Mouse (Mus musculus): ENCODE results near the gene Soga1.

Gene Soga1

DNA sequence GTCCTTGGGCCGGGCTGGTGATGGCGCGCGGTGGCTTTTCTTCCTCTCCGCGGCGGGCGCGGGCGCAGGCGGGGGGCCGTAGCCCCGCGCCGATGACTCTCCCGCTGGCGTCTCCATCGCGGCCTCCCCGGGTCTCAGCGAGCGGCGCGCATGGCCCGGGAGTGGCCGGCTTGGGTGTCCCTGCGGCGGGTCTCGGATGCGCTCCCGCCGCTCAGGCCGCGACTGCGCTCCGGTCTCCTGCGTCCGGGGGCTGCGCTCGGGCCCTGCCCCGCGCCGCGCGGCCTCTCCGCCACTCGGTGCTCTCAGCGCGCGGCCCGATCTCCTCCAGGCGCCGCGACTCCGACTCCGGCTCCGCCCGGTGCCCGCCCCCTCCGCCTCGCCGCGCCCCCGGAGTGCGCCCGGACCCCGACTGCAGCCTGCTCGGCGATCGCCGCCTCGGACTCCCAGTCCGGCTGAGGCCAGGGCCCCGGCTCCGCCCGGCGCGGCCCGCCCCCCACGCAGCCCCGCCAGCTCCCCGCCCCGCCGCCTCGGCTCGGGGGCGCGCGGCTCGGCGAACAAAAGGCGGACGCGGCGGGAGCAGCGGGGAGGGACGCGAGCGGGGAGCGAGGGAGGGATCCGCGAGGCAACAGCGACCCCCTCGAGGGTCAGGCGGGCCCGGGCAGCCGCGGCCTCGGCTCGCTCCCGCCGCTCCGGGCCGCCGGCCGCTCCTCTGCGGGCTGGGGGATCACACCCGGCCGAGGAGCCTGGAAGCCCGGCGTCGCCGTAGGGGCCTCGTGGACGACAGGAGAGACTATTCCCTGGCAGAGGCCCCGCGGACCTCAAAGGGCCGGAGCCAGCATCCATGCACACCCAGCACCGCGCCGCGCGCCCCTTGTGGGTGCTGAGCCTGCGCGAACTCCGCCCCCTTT, at the start of gene Soga1:
Soga1 (minus strand) TSS at position 462 of the 908 bp plus-strand sequence.
- DNase-seq (ENCODE audit: low spot score) = peak; percentile 93

DNA sequence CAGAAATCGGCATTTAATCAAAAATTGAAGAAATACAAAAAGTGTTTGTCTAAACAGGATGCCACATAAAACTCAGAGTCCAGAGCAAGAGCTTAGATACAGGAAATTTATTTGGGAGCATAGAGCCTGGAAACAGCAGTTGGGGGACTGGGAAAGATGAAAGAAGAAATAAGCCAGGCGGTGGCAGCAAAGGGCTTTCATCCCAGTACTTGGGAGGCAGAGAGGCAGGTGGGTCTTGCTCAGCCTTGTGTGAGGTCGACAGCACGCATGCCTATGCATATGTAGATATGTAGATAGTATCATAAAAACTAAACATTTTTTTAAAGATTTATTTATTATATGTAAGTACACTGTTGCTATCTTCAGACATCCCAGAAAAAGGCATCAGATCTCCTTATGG, 49.0 kb upstream of the Soga1 start:
- no peak for DNase-seq (ENCODE audit: low spot score)

- DNase-seq (ENCODE audit: low spot score) = no peak
Measured at GRCm38 (mm10) chr2:157127370-157127769, 48.3 kb upstream of the Soga1 start.

- DNase-seq (ENCODE audit: low spot score) = no peak
Measured at GRCm38 (mm10) chr2:157125246-157125645, 46.2 kb upstream of the Soga1 start.

DNA sequence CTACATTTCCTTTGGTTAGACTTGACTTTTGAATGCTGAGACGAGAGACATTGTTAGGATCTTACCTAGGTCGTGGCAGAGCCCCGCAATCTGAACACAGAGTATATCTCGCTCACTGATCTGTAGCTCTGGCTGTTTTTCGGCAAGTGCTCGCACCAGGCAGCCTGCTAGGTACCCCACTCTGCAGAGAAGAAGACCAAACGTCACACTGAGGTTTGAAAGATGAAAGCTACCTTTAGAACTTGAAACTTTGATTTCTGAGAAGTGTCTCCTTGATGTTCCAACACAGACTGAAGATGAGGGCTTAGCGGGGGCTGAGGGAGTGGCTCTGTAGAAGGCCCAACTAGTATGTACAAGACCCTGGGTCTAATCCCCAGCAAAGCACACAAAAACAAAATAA, 42.7 kb upstream of the Soga1 start:
- DNase-seq (ENCODE audit: low spot score) = no peak

DNA sequence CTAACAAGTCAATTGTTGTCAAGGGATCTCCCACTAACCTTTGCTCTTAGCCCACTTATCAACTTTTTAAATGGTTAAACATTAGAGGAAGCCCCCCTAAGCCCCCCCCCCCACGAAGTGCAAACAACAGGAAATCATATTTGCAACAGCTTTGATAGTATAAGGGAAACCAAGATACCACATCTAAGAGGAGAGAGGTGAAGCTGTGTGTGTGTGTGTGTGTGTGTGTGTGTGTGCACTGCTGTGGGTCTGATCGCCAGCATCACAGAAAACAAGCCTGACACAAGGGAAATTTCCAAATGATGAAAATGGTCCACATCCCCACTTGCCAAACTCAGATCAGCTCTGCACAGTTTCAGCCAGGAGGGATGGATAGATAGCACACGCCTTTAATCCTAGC, 40.0 kb upstream of the Soga1 start:
- DNase-seq (ENCODE audit: low spot score) = no peak

DNA sequence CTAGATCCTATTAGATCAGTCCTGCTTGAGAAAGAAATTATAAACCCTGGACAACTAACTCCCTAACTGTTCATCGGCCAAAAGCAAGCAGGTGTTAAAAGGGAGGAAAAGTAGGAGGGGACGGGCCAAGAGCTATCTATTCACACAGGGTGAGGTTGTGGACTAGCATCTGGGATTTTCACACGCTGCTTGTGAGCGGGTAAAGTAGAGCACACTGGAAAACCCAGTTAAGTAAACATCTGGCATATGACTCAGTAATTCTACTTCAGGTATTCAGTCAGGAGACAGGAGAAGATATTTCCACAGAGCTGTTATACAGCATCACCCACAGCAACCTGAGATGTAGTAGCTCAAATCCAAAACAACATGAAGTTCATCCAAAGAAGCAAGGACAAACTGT, 39.5 kb upstream of the Soga1 start:
- DNase-seq (ENCODE audit: low spot score) = no peak

- peak; percentile 66 for DNase-seq (ENCODE audit: low spot score)
Measured at GRCm38 (mm10) chr2:157116964-157117363, 37.9 kb upstream of the Soga1 start.

DNA sequence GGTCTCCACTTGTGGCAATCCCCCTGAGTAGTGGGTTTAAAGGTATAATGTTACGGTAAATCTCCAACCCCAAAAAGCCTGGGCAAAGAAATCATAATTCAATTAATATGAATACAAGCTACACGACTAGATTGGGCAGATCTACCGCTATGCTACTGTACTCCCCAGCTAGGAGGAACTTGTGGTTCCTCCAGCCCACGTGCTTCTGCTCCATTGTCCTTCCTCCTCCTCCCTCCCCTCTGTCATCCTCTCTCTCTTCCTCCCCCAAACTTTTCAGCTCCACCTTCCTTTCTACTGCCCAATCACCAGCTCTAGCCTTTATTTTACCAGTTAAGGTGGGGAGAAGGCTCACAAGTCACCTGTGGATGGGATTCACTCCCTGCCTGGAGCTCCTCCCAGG, 29.2 kb upstream of the Soga1 start:
- no peak for DNase-seq (ENCODE audit: low spot score)

DNA sequence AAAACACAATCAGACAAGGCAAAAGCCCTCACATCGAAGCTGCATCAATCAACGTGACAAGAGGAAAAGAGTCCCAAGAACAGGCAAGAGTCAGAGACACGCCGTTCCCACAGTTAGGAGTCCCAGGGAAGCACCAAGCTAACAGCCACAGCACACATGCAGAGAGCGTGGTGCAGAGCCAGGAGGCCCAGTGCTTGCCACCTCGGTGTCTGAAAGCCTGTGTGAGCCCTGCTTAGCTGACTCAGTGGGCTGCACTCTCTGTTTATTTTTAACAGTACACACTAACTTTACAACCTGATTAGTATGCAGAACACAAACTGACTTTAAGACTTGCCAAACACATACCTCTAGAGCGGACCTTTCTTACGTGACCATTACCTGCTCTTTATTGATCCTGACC, 25.4 kb upstream of the Soga1 start:
- no peak for DNase-seq (ENCODE audit: low spot score)

GRCm38 (mm10) chr2:157102256-157102655, 23.2 kb upstream of the Soga1 start:
- DNase-seq (ENCODE audit: low spot score) = no peak

- no peak for DNase-seq (ENCODE audit: low spot score)
Measured at GRCm38 (mm10) chr2:157101650-157102049, 22.6 kb upstream of the Soga1 start.

- no peak for DNase-seq (ENCODE audit: low spot score)
Measured at GRCm38 (mm10) chr2:157100319-157100605, 21.2 kb upstream of the Soga1 start.

DNA sequence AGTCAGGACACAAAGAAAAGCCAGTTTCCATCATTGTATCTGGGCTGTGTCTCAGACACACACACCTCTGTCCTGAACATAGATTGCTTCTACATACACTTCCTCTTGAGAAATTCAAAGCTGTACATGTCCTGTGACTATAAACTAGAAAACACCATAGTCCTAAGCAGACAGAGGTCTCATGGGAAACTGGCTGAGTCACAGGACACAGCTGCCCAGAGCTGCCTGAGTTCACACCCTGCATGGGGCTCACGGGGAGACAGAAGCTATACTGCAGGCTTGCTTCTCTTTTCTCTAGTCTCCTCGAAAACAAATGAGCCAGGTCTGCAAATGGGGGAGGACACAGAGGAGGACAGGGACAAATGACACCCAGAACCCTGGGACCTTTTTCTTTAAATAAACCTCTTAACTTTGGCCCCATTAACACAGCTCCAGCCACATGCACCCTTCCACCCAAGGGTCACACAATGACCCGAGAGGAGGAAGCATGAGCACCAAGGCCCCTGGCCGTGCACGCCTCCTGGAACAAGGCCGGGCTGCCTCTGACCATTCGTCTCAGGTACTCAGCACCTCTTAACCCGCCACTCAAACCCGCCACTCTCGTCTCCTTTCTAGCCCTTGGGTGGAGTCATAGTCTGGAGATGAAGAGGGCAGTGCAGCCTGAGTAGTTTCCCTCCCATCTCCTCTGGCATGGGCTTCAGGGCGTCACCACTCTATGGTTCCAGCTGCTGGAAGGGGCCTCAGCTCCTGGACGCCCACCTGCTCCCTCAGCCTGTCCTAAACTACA, 20.7 kb upstream of the Soga1 start:
- DNase-seq (ENCODE audit: low spot score) = no peak

DNA sequence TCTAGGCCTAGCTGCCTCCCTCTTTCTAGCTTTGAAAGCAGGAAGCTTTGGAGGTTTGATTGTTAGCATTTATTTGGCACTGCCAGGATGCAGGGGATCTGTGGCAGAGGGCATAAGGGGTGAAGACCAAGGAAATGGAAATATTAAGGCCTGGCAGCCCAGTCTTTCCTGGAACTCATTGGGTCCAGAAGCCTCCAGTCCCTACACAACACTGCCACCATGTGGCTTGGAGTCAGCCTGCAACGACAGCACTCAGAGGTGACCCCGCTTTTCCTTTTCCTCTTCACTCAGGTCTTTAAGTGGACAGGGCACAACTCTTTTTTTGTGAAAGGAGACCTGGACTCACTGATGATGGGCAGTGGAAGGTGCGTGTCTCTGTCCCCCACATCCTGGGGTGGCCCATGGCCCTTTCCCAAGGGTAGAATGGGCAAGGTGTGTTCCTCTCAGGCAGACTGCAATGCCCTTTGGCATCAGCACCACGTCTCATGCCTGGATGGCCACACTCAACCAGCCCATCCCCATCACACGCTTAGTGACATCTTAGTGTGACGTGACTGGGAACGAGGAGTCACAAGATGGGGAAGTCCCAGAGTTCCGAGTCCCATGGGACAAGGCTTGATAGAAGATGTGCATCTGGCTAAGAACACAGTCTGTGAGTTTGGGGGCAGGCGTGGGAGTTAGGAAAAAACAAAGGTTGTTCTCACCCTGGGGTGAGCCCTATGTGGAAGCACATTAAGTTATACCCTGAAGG, 16.1 kb upstream of the Soga1 start:
- DNase-seq (ENCODE audit: low spot score) = peak; percentile 85

GRCm38 (mm10) chr2:157092024-157092423, 13.0 kb upstream of the Soga1 start:
- no peak for DNase-seq (ENCODE audit: low spot score)

DNA sequence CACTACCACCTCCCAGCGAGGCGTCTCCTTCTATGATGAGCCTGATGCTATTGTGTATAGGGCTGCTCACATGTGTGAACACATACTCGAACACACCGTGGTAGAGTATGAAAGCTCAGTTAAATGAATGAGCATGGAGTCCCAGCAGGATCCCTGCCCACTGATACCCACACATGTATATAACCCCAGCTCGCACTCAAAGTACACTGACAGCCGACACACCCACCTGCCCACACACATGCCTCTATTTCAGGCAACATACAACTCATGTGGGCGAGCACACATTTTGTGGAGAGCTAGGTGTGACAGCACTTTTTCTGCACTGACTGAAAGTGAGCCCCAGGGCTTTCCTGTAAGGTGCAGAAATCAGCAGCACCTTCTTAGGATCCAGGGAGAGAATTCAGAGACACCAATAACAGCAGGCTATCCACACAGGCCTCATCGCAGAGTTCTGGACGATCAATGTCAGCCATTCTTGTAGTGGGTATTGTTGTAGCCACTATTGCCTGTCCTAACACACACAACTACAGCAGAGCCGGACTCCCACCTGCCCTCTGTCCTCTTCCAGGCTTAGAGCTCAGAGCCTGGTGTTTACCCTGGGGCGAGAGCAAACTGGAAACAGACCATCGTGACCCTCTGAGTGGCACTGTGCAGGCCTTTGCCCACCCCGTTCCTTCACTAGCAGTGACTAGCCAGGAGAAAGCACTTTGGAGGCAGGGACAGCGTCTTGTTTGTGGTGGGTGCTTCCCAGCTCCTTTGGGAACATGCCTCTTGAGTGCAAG, 8.7 kb upstream of the Soga1 start:
- DNase-seq (ENCODE audit: low spot score) = no peak

DNA sequence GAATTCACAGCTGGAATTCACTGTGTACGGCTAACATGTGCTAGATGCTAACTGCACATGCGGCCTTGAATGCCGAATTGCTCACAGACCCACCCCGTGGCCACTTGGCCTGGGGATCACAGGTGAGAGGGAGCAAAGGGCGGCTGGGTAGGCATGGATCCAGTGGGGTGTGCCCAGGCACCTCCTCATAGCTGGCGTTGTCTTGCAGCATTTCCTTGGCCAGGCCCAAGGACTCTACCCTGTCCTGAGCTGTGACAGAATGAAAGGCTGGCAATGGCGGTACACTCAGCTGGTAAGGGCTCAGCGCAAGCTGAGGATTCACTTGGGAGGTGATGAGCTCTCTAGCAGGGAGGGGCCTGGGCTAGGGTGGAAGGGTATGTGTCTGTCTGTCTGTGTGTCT, 7.7 kb upstream of the Soga1 start, which contains the start of gene Tldc2:
Tldc2 (plus strand) TSS at position 260 of the 400 bp plus-strand sequence.
- no peak for DNase-seq (ENCODE audit: low spot score)

DNA sequence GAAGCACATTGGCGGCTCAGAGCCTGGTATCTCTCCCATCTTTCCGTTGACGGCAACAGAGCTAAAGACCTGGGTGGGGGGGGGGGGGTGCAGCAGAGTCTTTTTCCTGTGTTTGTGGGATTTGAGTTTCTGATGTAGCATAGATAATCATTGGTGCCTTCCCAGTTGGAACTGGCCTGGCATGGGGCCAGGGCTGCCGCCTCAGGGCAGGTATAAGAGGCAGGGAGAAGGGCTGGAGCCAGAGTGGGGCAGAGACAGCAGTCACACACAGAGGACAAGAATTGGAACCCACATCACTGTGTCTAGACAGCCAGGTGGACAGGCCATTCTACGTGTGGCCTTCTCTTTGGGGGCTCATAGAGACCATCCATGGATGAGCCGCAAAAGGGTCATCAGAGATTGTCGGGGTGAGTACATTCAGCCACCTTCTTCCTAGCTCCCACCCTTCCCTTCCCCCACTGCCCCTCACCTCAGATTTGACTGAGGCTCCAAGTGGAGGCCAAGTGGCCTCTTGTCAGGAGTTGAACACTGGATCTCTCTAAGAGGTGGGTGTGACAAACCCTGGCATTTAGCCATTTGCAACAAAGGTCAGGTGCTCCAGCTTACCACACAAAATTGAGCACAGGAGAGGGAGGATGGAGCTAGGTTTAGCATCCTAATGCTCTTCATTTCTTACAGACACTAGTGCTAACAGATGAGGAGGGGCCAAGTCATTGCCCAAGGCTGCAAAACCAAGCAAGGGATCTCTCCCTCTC, 6.0 kb upstream of the Soga1 start:
- DNase-seq (ENCODE audit: low spot score) = no peak

- no peak for DNase-seq (ENCODE audit: low spot score)
Measured at GRCm38 (mm10) chr2:157081960-157082359, 2.9 kb upstream of the Soga1 start.

DNA sequence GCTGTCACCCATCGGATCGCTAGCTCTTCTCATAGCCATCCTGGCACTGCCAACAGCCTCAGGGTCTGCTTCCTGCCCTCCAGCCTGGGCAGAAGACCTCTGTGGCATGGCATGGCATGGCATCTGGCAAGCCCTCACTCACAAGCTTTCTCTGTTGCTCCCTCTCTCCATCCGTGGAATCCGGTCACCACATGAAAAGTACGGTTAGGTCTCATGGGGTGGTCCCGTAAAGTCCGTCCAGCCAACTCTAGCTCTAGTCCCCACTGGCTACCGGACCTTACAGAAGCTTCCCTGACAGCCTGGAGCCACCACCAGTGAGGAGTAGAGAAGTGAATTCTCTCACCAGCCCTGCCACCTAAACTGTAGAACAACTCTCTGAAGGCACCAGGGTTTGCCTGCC, 2.3 kb upstream of the Soga1 start:
- no peak for DNase-seq (ENCODE audit: low spot score)

Measured in embryo, embryonic 10 days (tissue).